Mouse (Mus musculus) ES-Bruce4 (cell line): ENCODE results near the gene Nsd2.

Experiments
- CTCF ChIP-seq: IDR thresholded peaks from one replicate; pipeline ENCODE4 v1.8.1; 2011; ENCODE audit warnings: low read depth, low read length
- EP300 ChIP-seq: IDR thresholded peaks from 2 replicates; pipeline ENCODE4 v1.6.1; 2011; ENCODE audit warnings: low read depth, low read length; ENCODE audit not compliant: insufficient read depth
- POLR2A ChIP-seq: IDR thresholded peaks from one replicate; pipeline ENCODE4 v1.8.1; 2011; ENCODE audit warnings: low read length; ENCODE audit not compliant: insufficient read depth

DNA sequence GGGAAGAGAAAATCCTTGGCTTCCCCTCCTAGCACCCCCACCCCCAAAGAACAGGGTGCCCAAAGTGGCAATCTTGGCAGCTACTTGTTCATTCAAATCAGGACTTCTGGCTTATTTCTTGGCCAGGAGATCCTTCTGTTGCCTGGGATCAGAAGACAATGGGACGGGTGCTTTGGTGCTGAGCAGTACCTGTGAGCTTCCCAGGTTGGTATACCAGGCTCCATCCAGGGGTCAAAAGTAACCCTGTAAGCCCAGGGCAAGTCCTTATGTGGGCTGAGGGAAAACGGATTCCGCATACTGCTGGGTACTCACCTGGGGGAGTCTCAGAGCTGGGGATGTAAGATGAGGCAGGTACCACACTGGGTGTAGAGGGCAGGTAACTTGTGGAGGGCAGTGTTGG is 79.6 kb downstream of the Nsd2 start:
- TF ChIP-seq CTCF (no peak), POLR2A (no peak), EP300 (no peak)
